Mouse (Mus musculus) lung, embryonic 16.5 days (tissue): ENCODE measurements at regions not wholly inside any gene's neighbourhood (a gene's known extent, or its start where the extent isn't known, plus 50 kb on each side); places are given as distances from the start of the nearest gene placed in this dataset.

Experiments used
- ATAC-seq: fragments of 200-750 bp; cut with Nextera tagmentation; 2 replicates; pipeline ENCODE4 v1.8.0; 2017; ENCODE audit warnings: low read depth, mild to moderate bottlenecking, moderate library complexity
- H3K27ac ChIP-seq: fragments of 300-500 bp; sonication (generic); 2 replicates; pipeline ENCODE4 v1.5.1; 2014; ENCODE audit warnings: mild to moderate bottlenecking, control low read depth, low read length
- H3K27me3 ChIP-seq: fragments of 300-500 bp; sonication (generic); 2 replicates; pipeline ENCODE4 v1.6.1; 2014; ENCODE audit warnings: low read depth, low read length, mixed read lengths; ENCODE audit not compliant: control insufficient read depth, insufficient read depth
- H3K36me3 ChIP-seq: fragments of 300-500 bp; sonication (generic); 2 replicates; pipeline ENCODE4 v1.6.1; 2014; ENCODE audit warnings: low read length; ENCODE audit not compliant: control insufficient read depth, insufficient read depth
- H3K4me1 ChIP-seq: fragments of 300-500 bp; sonication (generic); replicated peaks from 2 replicates; pipeline ENCODE4 v1.6.1; 2014; ENCODE audit warnings: low read length, mixed read lengths; ENCODE audit not compliant: control insufficient read depth, insufficient read depth
- H3K4me2 ChIP-seq: fragments of 300-500 bp; sonication (generic); 2 replicates; pipeline ENCODE4 v1.6.1; 2014; ENCODE audit warnings: low read depth, low read length, control low read depth
- H3K4me3 ChIP-seq: fragments of 300-500 bp; sonication (generic); 2 replicates; pipeline ENCODE4 v1.5.1; 2014; ENCODE audit warnings: mild to moderate bottlenecking, low read length, control low read depth
- H3K9ac ChIP-seq: fragments of 300-500 bp; sonication (generic); 2 replicates; pipeline ENCODE4 v1.6.1; 2014; ENCODE audit warnings: low read length, control low read depth
- H3K9me3 ChIP-seq: fragments of 300-500 bp; sonication (generic); 2 replicates; pipeline ENCODE4 v1.6.1; 2016; ENCODE audit warnings: low read length; ENCODE audit not compliant: control insufficient read depth
- WGBS: fragments of 180-500 bp; shearing (Covaris S2); extraction: QIAGEN DNeasy Blood & Tissue Kit; methylation state at CpG from one replicate; pipeline ENCODE4 v1.1.7; 2014; 5-methylcytosine and 5-hydroxymethylcytosine counted together

- no peak overlapping the region for H3K27ac ChIP-seq
- 80% methylated on average over 6 of the region's 6 CpGs for WGBS
- no peaks in the 10 kb centered on the region for H3K36me3 ChIP-seq
- no peak overlapping the region for H3K4me3 ChIP-seq
- no peaks in the 10 kb centered on the region for H3K4me1 ChIP-seq
- H3K27me3 ChIP-seq, result no peaks in the 10 kb centered on the region
- no peak overlapping the region for H3K4me2 ChIP-seq
- ATAC-seq, result no peak
- H3K9me3 ChIP-seq, result no peaks in the 10 kb centered on the region
- H3K9ac ChIP-seq, result no peak overlapping the region
Measured at GRCm38 (mm10) chr3:148603276-148603675, 387.1 kb downstream of the Adgrl2 start.

GRCm38 (mm10) chr3:148602730-148603255 lies 387.6 kb downstream of the Adgrl2 start:
- ATAC-seq, result no peak
- no peak overlapping the region for H3K4me2 ChIP-seq

GRCm38 (mm10) chr3:148595561-148595960 lies 394.8 kb downstream of the Adgrl2 start:
- Histone ChIP-seq H3K9me3 (no peaks in the 10 kb centered on the region), H3K27me3 (no peaks in the 10 kb centered on the region), H3K27ac (no peak overlapping the region), H3K4me1 (no peaks in the 10 kb centered on the region), H3K36me3 (no peaks in the 10 kb centered on the region), H3K4me3 (no peak overlapping the region), H3K9ac (no peak overlapping the region), H3K4me2 (no peak overlapping the region)
- 87% methylated on average over 4 of the region's 4 CpGs for WGBS
- no peak for ATAC-seq

More at GRCm38 (mm10) chr3:148602730-148603255, 387.6 kb downstream of the Adgrl2 start:
- 70% methylated on average over 5 of the region's 5 CpGs for WGBS
- no peaks in the 10 kb centered on the region for H3K9me3 ChIP-seq
- H3K27me3 ChIP-seq, result no peaks in the 10 kb centered on the region
- H3K9ac ChIP-seq, result no peak overlapping the region
- no peak overlapping the region for H3K27ac ChIP-seq
- H3K4me1 ChIP-seq, result no peaks in the 10 kb centered on the region
- H3K4me3 ChIP-seq, result no peak overlapping the region
- no peaks in the 10 kb centered on the region for H3K36me3 ChIP-seq

GRCm38 (mm10) chr3:148589556-148589955 lies 400.8 kb downstream of the Adgrl2 start:
- Histone ChIP-seq H3K27me3 (no peaks in the 10 kb centered on the region), H3K4me2 (no peak overlapping the region), H3K4me1 (no peaks in the 10 kb centered on the region), H3K9ac (no peak overlapping the region), H3K9me3 (no peaks in the 10 kb centered on the region), H3K27ac (no peak overlapping the region), H3K36me3 (no peaks in the 10 kb centered on the region), H3K4me3 (no peak overlapping the region)
- ATAC-seq, result no peak
- WGBS, result 41% methylated on average over 2 of the region's 2 CpGs

- Histone ChIP-seq H3K4me2 (no peak overlapping the region), H3K27ac (no peak overlapping the region), H3K9ac (no peak overlapping the region), H3K4me3 (no peak overlapping the region), H3K9me3 (no peaks in the 10 kb centered on the region), H3K4me1 (no peaks in the 10 kb centered on the region), H3K27me3 (no peaks in the 10 kb centered on the region), H3K36me3 (no peaks in the 10 kb centered on the region)
- no peak for ATAC-seq
- 66% methylated on average over 1 of the region's 1 CpGs for WGBS
Measured at GRCm38 (mm10) chr3:148575735-148576134, 414.6 kb downstream of the Adgrl2 start.

- H3K4me1 ChIP-seq, result no peaks in the 10 kb centered on the region
- no peaks in the 10 kb centered on the region for H3K36me3 ChIP-seq
- H3K4me3 ChIP-seq, result no peak overlapping the region
- no peak for ATAC-seq
- H3K4me2 ChIP-seq, result no peak overlapping the region
- no peaks in the 10 kb centered on the region for H3K27me3 ChIP-seq
- no peaks in the 10 kb centered on the region for H3K9me3 ChIP-seq
- 82% methylated on average over 4 of the region's 4 CpGs for WGBS
- no peak overlapping the region for H3K27ac ChIP-seq
- H3K9ac ChIP-seq, result no peak overlapping the region
Measured at GRCm38 (mm10) chr3:148572493-148572892, 417.9 kb downstream of the Adgrl2 start.

- Histone ChIP-seq H3K9ac (no peak overlapping the region), H3K4me2 (no peak overlapping the region), H3K27me3 (no peaks in the 10 kb centered on the region), H3K27ac (no peak overlapping the region), H3K9me3 (no peaks in the 10 kb centered on the region), H3K36me3 (no peaks in the 10 kb centered on the region), H3K4me3 (no peak overlapping the region), H3K4me1 (no peaks in the 10 kb centered on the region)
- WGBS, result 60% methylated on average over 4 of the region's 4 CpGs
- no peak for ATAC-seq
Measured at GRCm38 (mm10) chr3:148564716-148565115, 425.6 kb downstream of the Adgrl2 start.

- H3K4me1 ChIP-seq, result no peaks in the 10 kb centered on the region
- no peak for ATAC-seq
- no peak overlapping the region for H3K4me2 ChIP-seq
- no peak overlapping the region for H3K4me3 ChIP-seq
- no peak overlapping the region for H3K9ac ChIP-seq
- no peaks in the 10 kb centered on the region for H3K27me3 ChIP-seq
- H3K9me3 ChIP-seq, result no peaks in the 10 kb centered on the region
- WGBS, result 87% methylated on average over 4 of the region's 4 CpGs
- H3K36me3 ChIP-seq, result no peaks in the 10 kb centered on the region
- H3K27ac ChIP-seq, result no peak overlapping the region
Measured at GRCm38 (mm10) chr3:148561211-148561610, 429.1 kb downstream of the Adgrl2 start.

GRCm38 (mm10) chr3:148559752-148560460 lies 430.4 kb downstream of the Adgrl2 start:
- H3K27me3 ChIP-seq, result no peaks in the 10 kb centered on the region
- ATAC-seq, result no peak
- H3K4me2 ChIP-seq, result no peak overlapping the region
- H3K4me3 ChIP-seq, result no peak overlapping the region
- no peaks in the 10 kb centered on the region for H3K36me3 ChIP-seq
- no peaks in the 10 kb centered on the region for H3K4me1 ChIP-seq
- 69% methylated on average over 13 of the region's 13 CpGs for WGBS
- H3K9ac ChIP-seq, result no peak overlapping the region
- H3K9me3 ChIP-seq, result no peaks in the 10 kb centered on the region
- no peak overlapping the region for H3K27ac ChIP-seq
